Mouse (Mus musculus) hindbrain, postnatal 0 days (tissue): Measurements from ENCODE around the gene Tpcn1. TPM values are rescaled to one million over a fixed set of nuclear protein-coding genes. Genes with fewer than 3 reads are reported as not detected.

Experiments used
- ATAC-seq: fragments of 200-750 bp; cut with Nextera tagmentation; 2 replicates; pipeline ENCODE4 v1.8.0; 2017; ENCODE audit warnings: mild to moderate bottlenecking, moderate TSS enrichment, moderate library complexity
- DNase-seq: peaks from one replicate; pipeline ENCODE4 v3.0.0-alpha.2; 2015; ENCODE audit warnings: low spot score
- H3K27ac ChIP-seq: fragments of 300-500 bp; sonication (generic); 2 replicates; pipeline ENCODE4 v1.5.1; 2014; ENCODE audit warnings: mild to moderate bottlenecking
- H3K27me3 ChIP-seq: fragments of 300-500 bp; sonication (generic); 2 replicates; pipeline ENCODE4 v1.6.1; 2014; ENCODE audit warnings: low read length, mixed read lengths; ENCODE audit not compliant: insufficient read depth
- H3K36me3 ChIP-seq: fragments of 300-500 bp; sonication (generic); 2 replicates; pipeline ENCODE4 v1.6.1; 2014; ENCODE audit warnings: low read length, mixed read lengths; ENCODE audit not compliant: insufficient read depth
- H3K4me1 ChIP-seq: fragments of 300-500 bp; sonication (generic); 2 replicates; pipeline ENCODE4 v1.6.1; 2014; ENCODE audit warnings: antibody characterized with exemption, low read length, mixed read lengths; ENCODE audit not compliant: insufficient read depth
- H3K4me2 ChIP-seq: fragments of 300-500 bp; sonication (generic); 2 replicates; pipeline ENCODE4 v1.6.1; 2014; ENCODE audit warnings: low read depth, mild to moderate bottlenecking, low read length, moderate library complexity, mixed read lengths
- H3K4me3 ChIP-seq: fragments of 300-500 bp; sonication (generic); 2 replicates; pipeline ENCODE4 v1.5.1; 2014; ENCODE audit warnings: low read length
- H3K9ac ChIP-seq: fragments of 300-500 bp; sonication (generic); replicated peaks from 2 replicates; pipeline ENCODE4 v1.6.1; 2014; ENCODE audit warnings: mild to moderate bottlenecking, low read length, moderate library complexity, mixed read lengths
- H3K9me3 ChIP-seq: fragments of 300-500 bp; sonication (generic); 2 replicates; pipeline ENCODE4 v1.6.1; 2016; ENCODE audit warnings: low read length, mixed read lengths
- CTCF ChIP-seq: IDR thresholded peaks from 2 replicates; pipeline ENCODE4 v1.5.1; 2016; ENCODE audit warnings: antibody characterized with exemption, control low read depth, low read depth
- WGBS: fragments of 180-500 bp; shearing (Covaris S2); extraction: QIAGEN DNeasy Blood & Tissue Kit; methylation state at CpG from one replicate; pipeline ENCODE4 v1.1.7; 2014; 5-methylcytosine and 5-hydroxymethylcytosine counted together
- polyA plus RNA-seq: library from polyadenylated mRNA; unstranded; fragments of >200 nt; fragmentation: Nextera tagmentation; extraction: Ambion mirVana; gene quantifications from 2 replicates; pipeline ENCODE4 v1.2.1, GENCODE M21; 2015
- total RNA-seq: library from RNA; depleted of rRNA; stranded (reverse); fragments of >200 nt; gene quantifications from 2 replicates; pipeline ENCODE4 v1.2.3, GENCODE M21; 2014

Gene Tpcn1
- total and polyA plus RNA-seq, 2 experiments from 2014 or later: 15.4 to 30.7 TPM

- 71% methylated on average over 10 of the region's 10 CpGs for WGBS
- Histone ChIP-seq H3K4me3 (no peak overlapping the region), H3K9me3 (no peaks in the 10 kb centered on the region), H3K27ac (no peak overlapping the region), H3K9ac (no peak overlapping the region), H3K36me3 (no peaks in the 10 kb centered on the region), H3K4me2 (no peak overlapping the region), H3K4me1 (peaks cover 27% of the 10 kb centered on the region; the same call in 1 of the 2 replicates), H3K27me3 (no peaks in the 10 kb centered on the region)
- DNase-seq (no peak), ATAC-seq (no peak)
- TF ChIP-seq CTCF: no peak
Observed at GRCm38 (mm10) chr5:120574469-120575063, 13.9 kb downstream of the Tpcn1 start.

DNA sequence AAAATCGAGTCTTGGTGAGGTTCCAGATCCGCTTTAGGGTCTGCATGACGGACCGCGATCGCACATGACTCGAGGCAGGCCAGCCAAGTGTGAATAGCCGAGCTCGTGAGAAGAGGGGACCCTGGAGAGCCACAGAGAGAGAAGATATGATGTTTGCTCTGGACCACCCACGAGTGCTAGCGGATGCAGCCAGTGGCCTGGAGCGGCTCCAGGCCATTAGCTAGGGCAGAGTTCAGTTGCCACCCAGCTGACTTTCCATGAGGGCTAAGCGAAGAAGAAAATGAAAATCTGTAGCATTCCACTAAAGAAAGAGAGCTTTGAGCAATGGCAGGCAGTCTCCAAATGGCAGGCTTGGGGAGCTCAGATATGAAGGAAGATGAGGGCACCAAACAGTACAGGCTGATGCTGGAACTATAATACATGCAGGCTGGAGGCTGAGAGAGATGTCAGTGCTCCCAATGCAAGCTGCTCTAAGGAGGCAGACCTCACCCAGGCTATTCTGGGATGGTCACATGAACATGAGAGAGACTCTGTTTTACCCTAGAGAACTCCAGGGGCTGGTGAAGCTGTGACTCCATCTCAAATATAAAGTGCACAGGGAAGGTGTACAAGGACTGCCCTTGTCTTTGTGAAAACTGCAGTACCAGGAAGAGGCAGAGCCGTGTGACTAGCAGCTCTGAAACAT lies 17.3 kb downstream of the Tpcn1 start:
- ATAC-seq: no peak

DNA sequence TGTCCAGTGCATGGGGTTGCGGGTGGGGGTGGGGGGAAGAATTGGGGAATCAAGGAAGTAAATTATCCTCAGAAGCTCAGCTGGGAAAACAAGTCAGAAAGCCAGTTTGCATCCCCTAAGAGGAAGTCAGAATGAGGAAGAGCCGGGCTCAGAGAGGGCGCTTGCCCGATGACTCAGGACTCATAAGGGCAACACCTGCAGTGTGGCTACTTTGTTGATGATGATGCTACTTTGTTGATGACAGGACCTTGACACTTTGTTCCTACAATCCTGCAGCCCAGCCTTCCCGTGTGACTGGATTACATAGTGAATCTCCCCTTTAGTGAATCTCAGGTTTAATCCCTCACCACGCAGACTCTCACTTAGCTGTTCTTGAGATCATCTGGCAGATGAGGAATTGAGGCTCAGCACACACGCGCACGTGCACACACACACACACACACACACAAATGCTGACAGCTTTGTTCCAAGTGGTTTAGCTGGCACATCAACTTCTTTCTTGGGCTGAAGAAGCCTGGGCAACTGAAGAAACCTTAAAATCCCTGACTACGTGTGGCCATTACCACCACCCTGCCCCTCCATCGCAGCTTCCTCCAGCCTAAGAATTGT lies 18.1 kb downstream of the Tpcn1 start:
- H3K9me3 ChIP-seq: no peaks in the 10 kb centered on the region
- H3K27ac ChIP-seq: peak overlapping the region; percentile 72
- WGBS: 59% methylated on average over 11 of the region's 11 CpGs
- TF ChIP-seq CTCF: no peak
- ATAC-seq (no peak), DNase-seq (peak; percentile 26)
- H3K36me3 ChIP-seq: no peaks in the 10 kb centered on the region
- no peak overlapping the region for H3K9ac ChIP-seq
- peaks cover 62% of the 10 kb centered on the region for H3K4me1 ChIP-seq
- no peak overlapping the region for H3K4me2 ChIP-seq
- H3K27me3 ChIP-seq: no peaks in the 10 kb centered on the region
- no peak overlapping the region for H3K4me3 ChIP-seq

More for the DNA sequence above, 17.3 kb downstream of the Tpcn1 start:
- Histone ChIP-seq H3K4me3 (no peak overlapping the region), H3K4me1 (peaks cover 54% of the 10 kb centered on the region), H3K27me3 (no peaks in the 10 kb centered on the region), H3K36me3 (no peaks in the 10 kb centered on the region), H3K9ac (no peak overlapping the region), H3K9me3 (no peaks in the 10 kb centered on the region), H3K27ac (peak overlapping the region; percentile 72), H3K4me2 (no peak overlapping the region)
- TF ChIP-seq CTCF: no peak
- 28% methylated on average over 14 of the region's 14 CpGs for WGBS
- peak; percentile 76 for DNase-seq

GRCm38 (mm10) chr5:120569791-120570190 lies 18.7 kb downstream of the Tpcn1 start:
- Histone ChIP-seq H3K4me1 (peaks cover 66% of the 10 kb centered on the region), H3K9ac (no peak overlapping the region)
- WGBS: 78% methylated on average over 3 of the region's 3 CpGs

GRCm38 (mm10) chr5:120568964-120569363 lies 19.5 kb downstream of the Tpcn1 start:
- WGBS: 77% methylated on average over 4 of the region's 4 CpGs
- Histone ChIP-seq H3K9ac (no peak overlapping the region), H3K9me3 (no peaks in the 10 kb centered on the region), H3K27me3 (no peaks in the 10 kb centered on the region), H3K36me3 (no peaks in the 10 kb centered on the region), H3K4me2 (no peak overlapping the region), H3K27ac (peak overlapping the region; percentile 82), H3K4me3 (no peak overlapping the region), H3K4me1 (peaks cover 63% of the 10 kb centered on the region)
- DNase-seq (no peak), ATAC-seq (no peak)
- no peak for TF ChIP-seq CTCF

More at GRCm38 (mm10) chr5:120569791-120570190, 18.7 kb downstream of the Tpcn1 start:
- H3K9me3 ChIP-seq: no peaks in the 10 kb centered on the region
- 0 out of 2 replicates have a peak overlapping the region, but pooled peaks have one; percentile 72 for H3K27ac ChIP-seq
- no peak overlapping the region for H3K4me3 ChIP-seq
- no peak for ATAC-seq
- no peak for DNase-seq
- TF ChIP-seq CTCF: no peak
- no peaks in the 10 kb centered on the region for H3K27me3 ChIP-seq
- H3K4me2 ChIP-seq: no peak overlapping the region
- no peaks in the 10 kb centered on the region for H3K36me3 ChIP-seq

- no peaks in the 10 kb centered on the region for H3K9me3 ChIP-seq
- H3K36me3 ChIP-seq: no peaks in the 10 kb centered on the region
- H3K27ac ChIP-seq: peak overlapping the region; percentile 82
- DNase-seq (peak; percentile 80), ATAC-seq (peak; percentile 64)
- TF ChIP-seq CTCF: 0 out of 2 replicates have a peak, but pooled peaks have one; percentile 10
- 25% methylated on average over 9 of the region's 9 CpGs for WGBS
- no peaks in the 10 kb centered on the region for H3K27me3 ChIP-seq
- H3K9ac ChIP-seq: peak overlapping the region; percentile 31; the same call in 1 of the 2 replicates
- H3K4me1 ChIP-seq: peaks cover 63% of the 10 kb centered on the region
- H3K4me3 ChIP-seq: no peak overlapping the region
- peak overlapping the region; percentile 20 for H3K4me2 ChIP-seq
Observed at GRCm38 (mm10) chr5:120568336-120568768, 20.1 kb downstream of the Tpcn1 start.
